Mouse (Mus musculus) lung, postnatal 0 days (tissue): ENCODE results near the gene Haus4.

Source experiments
- CTCF ChIP-seq: IDR thresholded peaks from 2 replicates; pipeline ENCODE4 v1.5.1; 2016; ENCODE audit warnings: antibody characterized with exemption, mild to moderate bottlenecking
- EP300 ChIP-seq: IDR thresholded peaks from 2 replicates; pipeline ENCODE4 v1.6.1; 2016; ENCODE audit warnings: antibody characterized with exemption, mild to moderate bottlenecking, control low read depth

DNA sequence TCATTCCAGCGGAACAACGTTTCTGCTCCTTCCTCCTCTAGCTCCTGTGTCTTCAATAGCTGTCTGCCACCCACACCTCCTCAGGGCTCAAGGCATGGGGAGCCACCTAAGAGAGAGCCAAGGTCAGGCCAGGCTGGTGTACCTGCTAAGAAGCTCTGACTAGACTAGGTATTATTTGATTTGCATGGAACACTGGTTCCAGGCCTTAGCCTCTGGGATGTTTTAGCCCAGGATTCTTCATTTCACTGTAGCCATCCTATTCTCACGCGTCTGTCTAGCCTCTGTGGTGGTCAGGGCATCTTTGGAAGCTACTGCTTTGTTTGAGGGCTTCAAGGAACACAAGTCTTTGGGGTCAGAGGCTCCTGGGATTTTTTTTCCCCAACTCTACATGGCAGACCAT, 17.7 kb upstream of the Haus4 start:
- TF ChIP-seq EP300, result no peak
- TF ChIP-seq CTCF, result no peak
